Mouse (Mus musculus) lung, embryonic 14.5 days (tissue): Measurements from ENCODE around the gene 9230112D13Rik. TPM values are rescaled to one million over a fixed set of nuclear protein-coding genes. Genes with fewer than 3 reads are reported as not detected.
A peak's percentile ranks its signal among the peaks of the same experiment; 100 is the strongest.

Experiments
- ATAC-seq: fragments of 200-750 bp; cut with Nextera tagmentation; 2 replicates; pipeline ENCODE4 v1.8.0; 2017; ENCODE audit warnings: mild to moderate bottlenecking, moderate TSS enrichment, moderate library complexity; ENCODE audit not compliant: insufficient read depth
- DNase-seq: peaks from one replicate; pipeline ENCODE4 v3.0.0-alpha.2; 2015
- H3K27ac ChIP-seq: fragments of 300-500 bp; sonication (generic); 2 replicates; pipeline ENCODE4 v1.5.1; 2014; ENCODE audit warnings: low read depth, mild to moderate bottlenecking, moderate library complexity
- H3K27me3 ChIP-seq: fragments of 300-500 bp; sonication (generic); 2 replicates; pipeline ENCODE4 v1.6.1; 2014; ENCODE audit warnings: low read length, control low read depth; ENCODE audit not compliant: insufficient read depth
- H3K36me3 ChIP-seq: fragments of 300-500 bp; sonication (generic); 2 replicates; pipeline ENCODE4 v1.6.1; 2014; ENCODE audit warnings: control low read depth; ENCODE audit not compliant: insufficient read depth
- H3K4me1 ChIP-seq: fragments of 300-500 bp; sonication (generic); 2 replicates; pipeline ENCODE4 v1.6.1; 2014; ENCODE audit warnings: antibody characterized with exemption, control low read depth; ENCODE audit not compliant: insufficient read depth
- H3K4me2 ChIP-seq: fragments of 300-500 bp; sonication (generic); 2 replicates; pipeline ENCODE4 v1.6.1; 2014; ENCODE audit warnings: mild to moderate bottlenecking
- H3K4me3 ChIP-seq: fragments of 300-500 bp; sonication (generic); 2 replicates; pipeline ENCODE4 v1.5.1; 2014; ENCODE audit warnings: low read depth, low read length
- H3K9ac ChIP-seq: fragments of 300-500 bp; sonication (generic); 2 replicates; pipeline ENCODE4 v1.6.1; 2014
- H3K9me3 ChIP-seq: fragments of 300-500 bp; sonication (generic); 2 replicates; pipeline ENCODE4 v1.6.1; 2016; ENCODE audit warnings: low read depth, low read length, control low read depth
- CTCF ChIP-seq: IDR thresholded peaks from 2 replicates; pipeline ENCODE4 v1.5.1; 2016; ENCODE audit warnings: antibody characterized with exemption, low read depth
- WGBS: fragments of 180-500 bp; shearing (Covaris S2); extraction: QIAGEN DNeasy Blood & Tissue Kit; methylation state at CpG from one replicate; pipeline ENCODE4 v1.1.7; 2014; 5-methylcytosine and 5-hydroxymethylcytosine counted together
- polyA plus RNA-seq: library from polyadenylated mRNA; unstranded; fragments of >200 nt; fragmentation: Nextera tagmentation; extraction: Ambion mirVana; gene quantifications from 2 replicates; pipeline ENCODE4 v1.2.1, GENCODE M21; 2014

Gene 9230112D13Rik
- polyA plus RNA-seq, 1 experiment from 2014 or later: not detected

DNA sequence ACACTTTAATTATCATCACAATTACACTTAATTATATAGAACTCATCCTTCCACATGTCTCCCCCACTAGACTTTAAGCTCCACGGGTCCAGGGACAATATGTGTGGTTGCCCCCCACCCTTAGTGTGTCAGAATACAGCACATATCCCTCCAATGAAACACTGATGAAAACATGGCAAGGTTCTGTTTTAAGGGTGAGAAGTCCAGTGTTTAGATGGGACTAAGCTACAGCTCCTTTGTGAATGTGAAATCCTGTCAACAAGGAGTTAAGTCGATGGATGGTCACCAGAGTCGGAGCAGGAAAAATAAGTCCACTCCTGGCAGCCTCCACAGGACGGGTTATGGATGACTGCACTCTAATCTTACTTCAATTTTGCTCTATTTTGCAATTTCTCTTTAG is 22.3 kb downstream of the 9230112D13Rik start:
- Histone ChIP-seq H3K27me3 (no peaks in the 10 kb centered on the region), H3K9ac (0 out of 2 replicates have a peak overlapping the region, but pooled peaks have one; percentile 14), H3K4me3 (peak overlapping the region; percentile 91; the same call in 1 of the 2 replicates), H3K36me3 (no peaks in the 10 kb centered on the region), H3K4me2 (peak overlapping the region; percentile 72), H3K27ac (no peak overlapping the region), H3K9me3 (no peaks in the 10 kb centered on the region), H3K4me1 (peaks cover 19% of the 10 kb centered on the region; the same call in 1 of the 2 replicates)
- 8% methylated on average over 4 of the region's 4 CpGs for whole genome bisulfite sequencing
- DNase-seq (peak; percentile 34), ATAC-seq (no peak)
- no peak for TF ChIP-seq CTCF

DNA sequence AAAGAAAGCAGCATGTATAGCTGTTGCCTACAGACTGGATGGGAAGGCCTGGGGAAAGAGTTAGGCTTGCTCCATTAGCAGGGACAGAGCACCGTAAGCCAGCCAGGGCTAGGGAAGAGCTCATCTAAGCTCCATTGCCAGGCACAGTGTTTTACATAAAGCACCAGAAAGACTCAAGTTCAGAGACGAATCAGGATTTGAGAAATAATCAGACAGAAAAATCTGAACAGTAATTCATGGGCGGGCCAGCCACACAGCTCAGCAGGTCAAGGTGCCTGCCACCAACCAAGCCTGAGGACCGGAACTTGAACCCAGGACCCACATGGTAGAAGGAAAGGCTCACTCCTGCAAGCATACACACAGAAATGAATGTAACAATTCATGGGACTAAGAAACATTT is 22.9 kb downstream of the 9230112D13Rik start:
- TF ChIP-seq CTCF: no peak
- WGBS: 61% methylated on average over 4 of the region's 4 CpGs
- DNase-seq: no peak
- Histone ChIP-seq H3K27ac (no peak overlapping the region), H3K4me3 (no peak overlapping the region), H3K27me3 (no peaks in the 10 kb centered on the region), H3K36me3 (no peaks in the 10 kb centered on the region), H3K4me2 (peak overlapping the region; percentile 30), H3K9ac (no peak overlapping the region), H3K9me3 (no peaks in the 10 kb centered on the region), H3K4me1 (peaks cover 19% of the 10 kb centered on the region; the same call in 1 of the 2 replicates)
- no peak for ATAC-seq

DNA sequence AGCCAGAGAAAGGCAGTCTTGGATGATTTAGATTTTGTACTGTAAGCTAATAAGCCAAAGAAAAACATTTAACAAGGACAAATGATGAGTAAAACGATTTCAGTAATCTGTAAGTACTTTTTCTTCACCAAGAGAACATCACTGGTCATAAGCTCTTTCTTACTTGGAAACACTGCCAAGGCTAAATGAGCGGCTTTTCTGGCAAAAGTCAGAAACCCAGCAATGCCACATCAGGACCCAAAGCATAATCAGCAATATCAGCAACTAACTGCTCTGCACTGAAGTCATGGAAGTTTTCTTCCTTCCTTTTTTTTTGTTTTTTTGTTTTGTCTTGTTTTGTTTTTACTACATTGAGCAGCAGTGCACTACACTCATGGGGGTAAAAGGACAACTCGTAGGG is 25.3 kb downstream of the 9230112D13Rik start:
- peaks cover 19% of the 10 kb centered on the region; the same call in 1 of the 2 replicates for H3K4me1 ChIP-seq
- whole genome bisulfite sequencing: 62% methylated on average over 3 of the region's 3 CpGs
- DNase-seq: no peak

DNA sequence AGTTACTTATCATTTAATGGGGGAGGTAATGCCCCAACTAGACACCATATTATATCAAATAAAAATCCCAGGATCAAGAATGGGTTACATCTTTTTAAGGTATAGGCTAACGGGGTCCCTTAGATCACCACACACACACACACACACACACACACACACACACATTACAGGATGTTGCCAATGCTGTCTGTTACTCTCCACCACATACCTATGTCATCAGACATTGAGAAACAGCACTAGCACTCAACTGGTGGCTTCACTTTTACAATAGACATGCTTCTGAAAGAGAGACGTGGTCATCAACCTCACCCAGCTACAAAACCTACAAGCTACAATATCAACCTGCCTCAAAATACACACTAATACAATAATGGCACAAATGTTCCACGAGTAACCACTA is 28.9 kb downstream of the 9230112D13Rik start:
- H3K4me3 ChIP-seq: no peak overlapping the region
- H3K9ac ChIP-seq: no peak overlapping the region
- H3K4me2 ChIP-seq: no peak overlapping the region
- DNase-seq (no peak), ATAC-seq (no peak)
- no peaks in the 10 kb centered on the region for H3K36me3 ChIP-seq
- no peak overlapping the region for H3K27ac ChIP-seq
- TF ChIP-seq CTCF: no peak
- H3K27me3 ChIP-seq: no peaks in the 10 kb centered on the region
- WGBS: 84% methylated on average over 3 of the region's 3 CpGs
- no peaks in the 10 kb centered on the region for H3K9me3 ChIP-seq
- peaks cover 12% of the 10 kb centered on the region; the same call in 1 of the 2 replicates for H3K4me1 ChIP-seq

More for the DNA sequence above, 25.3 kb downstream of the 9230112D13Rik start:
- H3K27ac ChIP-seq: no peak overlapping the region
- no peak overlapping the region for H3K4me2 ChIP-seq
- no peak for TF ChIP-seq CTCF
- H3K36me3 ChIP-seq: no peaks in the 10 kb centered on the region
- no peak overlapping the region for H3K9ac ChIP-seq
- H3K9me3 ChIP-seq: no peaks in the 10 kb centered on the region
- H3K27me3 ChIP-seq: no peaks in the 10 kb centered on the region
- H3K4me3 ChIP-seq: no peak overlapping the region
- ATAC-seq: no peak

DNA sequence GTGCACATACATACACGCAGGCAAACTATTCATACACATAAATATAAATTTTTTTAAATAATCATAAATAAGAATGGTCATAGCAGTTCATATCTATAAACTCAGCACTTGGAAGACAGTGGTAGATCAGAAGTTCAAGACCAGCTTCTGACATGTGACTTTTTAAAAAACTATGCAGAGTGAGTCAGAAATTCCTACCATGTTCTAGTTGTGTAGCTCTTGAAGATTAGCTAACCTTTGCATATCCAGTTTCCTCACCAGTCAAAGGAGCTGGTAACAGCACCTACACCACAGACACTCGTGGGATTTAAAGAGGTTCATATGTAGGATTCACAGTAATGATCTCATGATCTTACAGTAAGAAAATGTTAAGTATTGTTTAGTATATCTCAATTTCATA is 29.9 kb downstream of the 9230112D13Rik start:
- no peak overlapping the region for H3K4me3 ChIP-seq
- no peak for DNase-seq
- TF ChIP-seq CTCF: no peak
- peaks cover 9% of the 10 kb centered on the region; the same call in 1 of the 2 replicates for H3K4me1 ChIP-seq
- H3K27me3 ChIP-seq: no peaks in the 10 kb centered on the region
- H3K27ac ChIP-seq: no peak overlapping the region
- H3K36me3 ChIP-seq: no peaks in the 10 kb centered on the region
- WGBS: 83% methylated on average over 2 of the region's 2 CpGs
- H3K9me3 ChIP-seq: no peaks in the 10 kb centered on the region
- no peak overlapping the region for H3K9ac ChIP-seq
- no peak overlapping the region for H3K4me2 ChIP-seq
- no peak for ATAC-seq

DNA sequence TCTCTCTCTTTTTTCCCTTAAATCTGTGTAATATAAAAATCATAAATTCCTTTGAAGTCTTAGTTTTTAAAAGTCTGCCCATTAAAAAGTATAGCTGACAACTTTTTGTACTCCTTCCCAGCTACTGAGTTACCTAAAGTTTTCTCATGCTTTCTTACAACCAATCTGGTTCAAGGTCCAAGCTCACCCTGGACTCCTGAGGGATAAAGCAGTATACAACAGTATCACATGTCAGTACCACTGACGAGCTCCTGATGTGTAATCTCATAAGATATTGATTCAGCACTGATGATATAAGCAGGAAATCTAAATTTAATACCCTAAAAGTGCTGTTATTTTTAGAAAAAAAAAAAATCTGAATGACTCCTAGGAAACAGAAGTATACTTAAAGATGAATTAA is 31.6 kb downstream of the 9230112D13Rik start:
- Histone ChIP-seq H3K9me3 (no peaks in the 10 kb centered on the region), H3K27me3 (no peaks in the 10 kb centered on the region), H3K4me2 (no peak overlapping the region), H3K9ac (no peak overlapping the region), H3K4me1 (peaks cover 5% of the 10 kb centered on the region; the same call in 1 of the 2 replicates), H3K27ac (no peak overlapping the region), H3K36me3 (no peaks in the 10 kb centered on the region), H3K4me3 (no peak overlapping the region)
- DNase-seq (no peak), ATAC-seq (no peak)
- 64% methylated on average over 1 of the region's 1 CpGs for WGBS
- no peak for TF ChIP-seq CTCF

DNA sequence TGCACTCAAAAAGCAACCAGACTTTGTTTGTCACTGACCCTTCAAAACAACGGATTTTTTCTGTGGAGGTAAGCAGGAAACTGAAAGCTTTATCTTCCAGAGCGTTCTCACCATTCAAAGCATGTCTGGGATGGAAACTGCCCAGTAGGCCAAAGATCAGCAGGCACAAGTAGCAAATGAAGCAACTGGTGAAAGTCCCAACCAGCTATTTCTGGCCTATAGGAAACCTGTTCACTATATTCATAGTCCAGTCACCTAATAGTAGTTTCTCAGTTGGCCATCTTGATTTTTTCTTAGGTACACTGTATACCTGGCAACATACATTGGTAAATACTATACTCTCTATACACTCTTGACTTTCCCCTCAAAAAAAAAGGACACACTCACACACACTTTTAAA is 32.7 kb downstream of the 9230112D13Rik start:
- WGBS: 53% methylated on average over 2 of the region's 2 CpGs
- Histone ChIP-seq H3K4me3 (no peak overlapping the region), H3K4me1 (peaks cover 5% of the 10 kb centered on the region; the same call in 1 of the 2 replicates), H3K36me3 (no peaks in the 10 kb centered on the region), H3K9ac (no peak overlapping the region), H3K27me3 (no peaks in the 10 kb centered on the region), H3K4me2 (no peak overlapping the region), H3K27ac (no peak overlapping the region), H3K9me3 (no peaks in the 10 kb centered on the region)
- TF ChIP-seq CTCF: no peak
- no peak for ATAC-seq
- DNase-seq: no peak
